Mouse (Mus musculus) right cerebral cortex, postnatal 4 days (tissue): ENCODE measurements around the gene Rfx4.

Experiments used
- DNase-seq: peaks from one replicate; pipeline ENCODE4 v3.0.0-alpha.2; 2022

The Rfx4 gene

DNA sequence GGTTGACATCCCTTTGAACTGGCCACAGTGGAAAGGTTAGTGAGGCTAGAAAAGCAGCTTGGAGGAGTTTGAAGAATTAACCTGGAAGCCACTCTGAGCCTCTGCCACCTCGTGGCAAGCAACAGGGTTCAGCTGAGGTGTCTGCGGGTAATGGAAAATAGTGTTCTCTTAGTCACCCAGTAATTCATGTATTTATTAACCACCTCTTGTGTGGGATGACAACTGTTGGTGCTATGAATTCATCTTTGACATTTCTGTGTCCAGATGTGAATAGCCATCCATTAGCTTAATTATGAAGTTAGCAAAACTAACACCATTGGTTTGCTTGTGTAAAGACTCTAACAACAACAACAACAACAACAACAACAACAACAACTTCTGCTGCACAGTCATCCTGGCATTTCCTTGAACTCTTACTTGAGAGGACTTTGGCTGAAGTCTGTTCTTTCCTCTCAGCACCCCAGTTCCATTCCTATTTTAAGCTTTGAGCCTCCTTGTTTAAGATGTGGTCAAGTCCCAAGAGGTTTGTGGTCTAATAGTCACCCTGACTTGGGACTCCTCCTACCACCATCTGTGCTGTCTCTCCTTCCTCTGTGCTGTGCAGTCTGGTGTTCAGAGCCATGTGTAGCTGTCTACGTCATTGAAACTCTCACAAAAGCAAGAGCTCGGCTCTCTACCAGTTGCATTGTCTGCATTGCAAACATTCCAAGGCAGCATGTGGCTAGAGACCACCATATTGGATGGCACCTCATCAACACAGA, 60.0 kb downstream of the Rfx4 start:
- no peak for DNase-seq

DNA sequence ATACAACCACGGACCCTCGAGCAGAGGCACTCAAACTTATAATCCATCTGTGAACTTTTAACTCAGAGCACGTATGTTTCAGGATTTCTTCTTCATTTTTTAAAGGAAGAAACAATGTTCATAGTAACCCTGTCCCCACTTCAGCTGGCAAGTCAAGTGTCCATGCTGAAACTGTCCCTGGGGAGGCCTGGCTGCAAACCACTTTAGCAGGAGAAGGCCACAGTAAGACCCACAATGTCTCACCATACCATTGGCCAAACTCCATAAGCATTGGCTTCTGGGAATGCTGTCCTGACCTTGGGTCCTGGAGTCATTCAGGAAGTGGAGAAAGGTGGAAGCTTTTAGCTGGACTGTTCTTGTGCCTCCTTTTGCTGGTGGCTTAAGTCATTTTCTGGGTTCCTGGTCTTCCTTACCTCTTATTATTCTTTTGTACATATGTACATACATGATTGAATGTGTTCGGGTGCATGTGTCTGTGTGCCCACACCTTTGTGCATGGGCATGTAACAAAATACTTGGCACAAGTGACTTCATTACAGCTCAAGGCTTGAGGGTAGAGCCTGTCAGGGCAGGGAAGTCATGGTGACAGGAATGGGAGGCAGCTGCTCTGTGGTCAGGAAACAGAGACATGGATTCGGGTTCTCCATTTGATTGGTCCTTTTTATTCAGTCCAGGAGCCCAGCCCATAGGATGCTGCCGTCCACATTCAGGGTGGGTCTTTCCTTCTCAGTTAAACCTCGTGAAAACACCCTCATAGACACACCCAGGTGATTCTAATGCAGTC, 61.4 kb downstream of the Rfx4 start:
- no peak for DNase-seq

DNA sequence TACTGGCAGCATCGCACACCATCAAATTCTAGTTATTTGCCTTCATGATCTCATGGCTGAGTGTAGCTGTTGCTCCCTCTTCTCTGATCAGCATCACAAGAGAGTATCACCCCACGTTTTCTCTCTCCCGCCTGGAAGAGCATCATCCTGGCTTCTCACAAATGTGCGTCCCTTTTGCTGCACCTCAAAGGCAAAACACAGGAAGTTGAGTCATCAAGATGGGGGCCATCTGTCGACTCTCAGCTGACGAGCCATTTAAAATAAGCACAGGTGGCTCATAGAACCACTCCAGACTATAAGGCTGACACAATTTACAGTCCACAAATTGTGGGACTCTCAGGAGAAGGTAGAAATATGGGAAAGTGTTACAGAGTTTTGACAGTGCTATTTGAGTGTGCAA, 63.8 kb downstream of the Rfx4 start:
- DNase-seq, result no peak

GRCm38 (mm10) chr10:84820230-84820629, 64.4 kb downstream of the Rfx4 start:
- DNase-seq, result no peak

DNA sequence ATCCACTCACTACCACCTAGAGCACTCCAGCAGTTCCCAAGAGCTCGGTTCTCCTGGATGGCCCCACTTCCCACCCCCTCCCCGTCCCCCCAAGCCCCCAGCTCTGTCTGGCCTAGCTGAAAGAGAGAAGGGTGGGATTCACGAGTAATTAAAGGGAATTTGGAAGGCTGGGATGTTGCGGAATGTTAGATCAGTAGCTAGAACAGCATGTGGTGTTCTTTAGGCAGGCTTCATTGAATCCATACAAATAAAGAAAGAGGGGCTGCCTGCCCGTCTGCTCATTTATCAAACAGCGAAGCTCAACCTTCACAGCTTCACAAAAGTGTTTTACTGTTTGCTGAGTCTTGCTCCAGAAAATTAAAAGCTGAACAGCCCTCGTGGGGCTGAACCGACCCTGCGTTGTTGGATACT, 66.9 kb downstream of the Rfx4 start:
- DNase-seq, result no peak

- DNase-seq, result peak; percentile 29
These were observed 67.8 kb downstream of the Rfx4 start for GRCm38 (mm10) chr10:84823621-84824020.

DNA sequence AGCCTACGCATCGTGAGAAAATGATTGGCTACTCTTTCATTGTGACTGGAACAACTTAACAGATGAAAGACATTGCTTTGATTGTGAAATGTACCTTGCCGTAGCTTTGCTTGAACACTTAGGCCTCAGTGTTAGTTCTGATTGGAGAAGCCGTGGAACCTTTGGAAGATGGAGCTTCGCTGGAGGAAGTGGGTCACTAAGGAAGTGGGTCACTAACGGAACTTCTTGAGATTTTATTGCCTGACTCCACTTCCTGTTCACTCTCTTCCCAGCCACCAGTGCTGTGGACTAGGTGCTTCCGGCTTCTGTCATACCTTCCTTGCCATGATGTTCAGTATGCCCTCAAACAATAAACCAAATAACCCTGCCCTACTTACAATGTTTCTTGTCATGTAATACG, 73.1 kb downstream of the Rfx4 start:
- DNase-seq, result no peak

DNA sequence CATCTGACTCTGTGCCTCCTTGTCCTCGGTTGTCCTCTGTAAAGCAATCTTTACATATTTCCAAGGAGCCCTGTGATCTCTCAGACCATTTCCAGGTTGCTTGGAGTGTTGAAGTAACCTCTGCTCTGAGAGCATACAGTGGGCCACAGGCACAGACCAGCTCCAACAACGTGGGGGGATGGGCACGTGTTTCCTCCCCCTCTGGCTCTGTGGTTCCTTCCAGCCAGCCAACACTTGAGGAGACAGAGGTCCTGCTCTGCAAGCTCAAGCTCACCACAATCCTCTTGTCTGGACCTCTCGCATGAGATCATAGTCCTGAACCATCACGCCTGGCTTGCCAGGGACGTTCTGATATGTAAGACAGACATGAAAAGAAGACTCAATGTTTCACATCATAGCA, 79.7 kb downstream of the Rfx4 start:
- no peak for DNase-seq

DNA sequence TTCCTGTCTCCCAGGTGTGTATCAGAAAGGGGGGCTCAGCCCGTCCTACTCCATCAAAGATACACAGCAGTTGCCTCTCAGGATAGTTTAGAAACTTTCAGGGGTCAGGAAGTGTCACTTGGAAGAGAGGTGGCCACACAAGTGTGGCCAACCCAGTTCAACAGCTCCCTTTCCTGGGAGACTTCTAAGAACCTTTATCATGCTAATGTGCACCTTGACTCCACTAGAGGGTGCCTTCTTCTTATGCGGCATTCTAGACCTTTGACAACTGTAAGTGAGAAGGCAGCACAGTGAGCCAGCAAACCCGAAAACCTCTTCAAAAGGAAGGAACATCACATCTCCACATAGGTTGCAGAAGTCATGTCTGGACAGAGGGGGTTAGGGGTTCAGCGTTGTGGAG, 80.2 kb downstream of the Rfx4 start:
- no peak for DNase-seq

GRCm38 (mm10) chr10:84837355-84837754, 81.5 kb downstream of the Rfx4 start:
- DNase-seq, result no peak

DNA sequence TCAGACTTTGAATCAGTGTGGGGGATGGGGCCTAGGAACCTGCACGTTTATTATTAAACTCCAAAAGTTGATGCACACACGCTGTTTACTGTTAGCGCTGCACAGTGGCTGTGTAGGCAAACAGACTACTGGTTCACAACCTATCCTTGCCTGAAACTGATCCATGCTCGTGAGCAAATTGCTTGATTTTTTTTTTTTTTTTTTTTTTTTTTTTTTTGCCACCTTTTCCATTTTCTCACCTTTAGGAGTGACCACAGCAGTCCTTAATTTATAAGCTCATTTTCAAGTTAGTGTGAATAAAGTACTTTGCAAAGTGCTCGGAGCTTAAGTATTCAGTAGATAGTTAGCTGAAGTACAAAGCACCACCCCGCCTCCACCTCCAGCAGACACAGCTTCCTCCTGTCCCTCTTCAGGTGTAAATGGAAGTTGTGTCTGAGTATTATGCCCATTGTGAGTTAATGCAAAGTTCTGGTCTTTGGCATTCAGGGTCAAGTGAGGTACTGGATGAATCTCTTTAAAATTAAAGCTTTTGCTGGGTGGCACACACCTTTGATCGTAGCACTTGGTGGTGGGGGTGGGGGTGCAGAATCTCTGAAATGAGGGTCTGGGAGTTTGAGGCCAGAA, 83.1 kb downstream of the Rfx4 start:
- DNase-seq, result no peak

DNA sequence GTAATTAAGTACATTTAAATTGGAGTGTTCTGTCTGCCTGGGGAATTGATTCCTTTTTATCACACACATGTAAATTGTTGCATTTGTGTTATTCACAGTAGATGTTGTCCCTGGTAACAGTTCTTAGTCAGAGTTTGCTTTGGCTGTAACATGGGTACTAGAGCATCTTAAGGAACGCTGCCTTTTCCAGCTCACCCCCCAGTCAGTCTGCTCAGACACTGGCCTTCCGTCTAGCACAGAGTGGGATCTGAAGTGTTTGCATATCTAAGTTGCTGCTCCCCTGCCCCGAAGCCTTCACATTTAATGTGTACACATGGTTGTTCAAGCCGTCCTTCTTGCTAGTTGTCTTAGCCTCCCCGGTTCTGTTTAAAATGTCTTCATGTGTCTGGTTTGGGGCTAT, 90.8 kb downstream of the Rfx4 start:
- DNase-seq, result no peak

DNA sequence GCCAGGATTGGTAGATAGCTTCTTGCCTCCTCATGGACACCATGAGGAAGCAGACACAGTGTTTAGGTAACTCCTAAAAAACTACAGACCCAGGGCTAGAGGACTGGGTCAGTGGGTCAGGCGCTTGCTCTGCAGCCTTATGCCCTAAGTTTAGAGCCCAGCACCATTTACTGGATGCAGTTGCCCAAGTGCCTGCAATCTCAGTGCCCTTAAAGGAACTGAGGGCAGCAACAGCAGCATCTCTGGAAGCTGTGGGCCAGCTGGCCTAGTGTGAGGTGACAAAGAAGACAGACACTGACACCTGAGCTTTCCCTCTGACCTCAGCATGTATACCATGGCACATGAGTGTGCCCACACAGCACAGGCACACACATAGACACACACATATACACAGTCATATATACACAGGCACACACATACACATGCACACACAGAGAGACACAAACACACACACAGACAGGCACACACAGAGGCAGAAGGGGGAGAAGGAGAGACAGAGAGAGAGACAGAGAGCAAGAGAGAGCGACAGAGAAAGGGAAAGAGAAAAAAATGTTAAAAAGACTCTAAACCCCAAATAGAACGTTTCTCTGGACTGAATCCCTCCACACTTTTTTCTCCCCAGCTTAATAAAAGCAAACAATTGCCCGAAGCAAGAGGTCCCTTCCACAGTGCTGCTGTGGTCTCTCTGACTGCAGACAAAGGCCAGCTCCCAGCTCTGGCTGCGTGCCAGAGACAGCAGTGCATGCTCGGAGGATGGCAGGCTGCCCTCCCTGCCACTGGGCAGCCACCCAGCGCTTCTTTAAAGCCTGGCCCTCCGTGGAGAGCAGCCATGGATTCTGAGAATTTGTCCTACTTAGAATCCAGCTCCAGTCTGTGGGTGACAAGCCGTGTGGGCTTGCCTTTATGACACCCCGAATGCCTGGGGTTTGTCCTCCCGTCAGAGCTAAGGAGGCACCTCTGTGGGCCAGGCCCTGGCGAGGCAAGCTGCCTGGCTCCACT, 96.4 kb downstream of the Rfx4 start:
- DNase-seq, result peak; percentile 80

GRCm38 (mm10) chr10:84854059-84854458, 98.2 kb downstream of the Rfx4 start:
- DNase-seq, result no peak

DNA sequence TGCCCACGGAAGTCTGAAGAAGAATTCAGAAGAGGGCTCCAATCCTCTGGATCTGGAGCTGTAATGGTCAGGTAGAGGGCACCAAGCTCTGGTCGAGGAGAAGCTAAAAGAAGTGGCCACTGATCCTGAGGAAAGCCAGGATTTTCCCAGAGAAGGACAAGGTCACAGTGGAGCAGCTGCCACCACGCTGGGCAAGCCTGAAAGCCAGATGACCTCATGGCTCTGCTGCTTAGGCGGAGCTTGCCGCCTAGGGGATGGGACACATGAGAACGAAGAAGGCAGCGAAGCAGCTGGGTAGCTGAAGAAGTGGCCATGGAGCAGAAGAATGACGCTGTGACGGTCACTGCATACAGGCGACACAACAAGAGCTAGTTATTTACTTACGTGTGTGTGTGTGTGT, 99.6 kb downstream of the Rfx4 start:
- DNase-seq, result no peak

DNA sequence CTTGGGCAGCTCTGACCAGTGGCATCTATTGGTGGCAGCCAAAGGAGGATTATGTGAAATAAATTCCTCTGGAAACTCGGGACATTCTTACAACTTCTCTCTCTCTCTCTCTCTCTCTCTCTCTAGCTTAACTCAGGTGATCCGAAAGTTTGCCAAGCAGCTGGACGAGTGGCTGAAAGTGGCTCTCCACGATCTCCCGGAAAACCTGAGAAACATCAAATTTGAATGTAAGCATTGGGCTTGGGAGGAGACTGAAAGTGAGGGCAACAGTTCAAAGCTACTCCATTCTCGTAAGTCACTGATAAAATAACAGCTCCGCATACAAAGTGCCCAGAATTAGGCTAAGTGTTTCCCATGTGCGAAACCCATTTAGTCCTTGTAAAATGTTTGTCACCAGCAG, 102.5 kb downstream of the Rfx4 start:
- no peak for DNase-seq

GRCm38 (mm10) chr10:84858806-84859496, 103.1 kb downstream of the Rfx4 start:
- no peak for DNase-seq

DNA sequence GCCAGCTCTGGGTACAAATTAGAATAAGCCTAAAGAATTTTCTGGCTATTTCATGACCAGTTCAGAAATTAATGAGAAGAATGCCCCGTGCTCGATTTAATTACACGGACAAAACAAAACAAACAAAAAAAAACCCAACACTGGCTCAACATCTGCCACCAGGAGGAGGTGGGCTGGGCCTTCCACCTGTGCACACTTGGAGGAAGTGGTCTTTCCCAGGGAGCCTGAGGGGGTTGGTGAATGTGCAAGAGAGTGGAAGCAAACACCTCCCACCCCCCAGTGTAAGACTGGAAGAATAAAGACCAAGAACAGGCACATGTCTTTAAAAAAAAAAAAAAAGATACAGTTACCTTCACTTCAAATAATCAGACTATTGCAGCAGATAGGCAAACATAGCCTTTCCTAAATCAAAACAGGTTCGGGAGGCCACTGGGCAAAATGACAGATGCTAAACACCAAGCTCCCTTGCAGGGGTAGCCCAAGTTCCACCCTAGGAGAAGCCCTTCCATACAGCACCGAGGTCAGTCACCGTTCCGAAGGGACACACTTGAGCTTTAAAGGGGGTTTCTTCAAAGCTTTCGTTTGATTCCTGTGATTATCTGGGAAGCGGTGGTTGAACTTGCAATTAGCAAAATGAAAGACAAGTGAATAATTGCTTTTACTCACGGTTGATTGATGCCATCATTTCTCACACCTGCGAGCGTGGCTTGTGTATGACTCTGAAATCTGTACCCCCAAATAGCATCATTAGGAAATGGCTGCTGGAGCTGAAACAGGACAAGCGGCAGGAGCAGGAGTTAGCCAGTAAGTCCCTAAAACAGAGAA, 103.9 kb downstream of the Rfx4 start:
- no peak for DNase-seq

- DNase-seq, result no peak
These were observed 107.6 kb downstream of the Rfx4 start for GRCm38 (mm10) chr10:84863488-84863887.

DNA sequence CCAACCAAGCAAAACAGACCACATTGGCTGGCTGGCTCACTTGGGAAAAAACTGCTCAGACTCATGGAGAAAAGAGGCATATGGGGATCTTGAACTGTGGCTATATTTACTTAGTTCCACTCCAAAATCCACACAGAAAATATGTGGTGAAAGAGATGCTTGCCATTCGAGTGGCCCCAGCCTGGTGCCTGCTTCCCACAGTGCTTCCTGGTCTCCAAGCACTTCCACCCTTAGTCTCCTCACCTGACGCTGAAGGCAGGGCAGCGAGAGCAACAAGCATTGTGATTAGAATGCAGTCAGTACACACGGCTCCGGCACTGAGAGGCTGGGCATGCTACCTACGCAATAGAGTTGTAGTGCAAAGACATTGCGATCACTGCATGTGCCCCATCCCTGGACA, 111.7 kb downstream of the Rfx4 start:
- no peak for DNase-seq

GRCm38 (mm10) chr10:84871285-84871684, 115.4 kb downstream of the Rfx4 start:
- no peak for DNase-seq
